Mouse (Mus musculus): ENCODE data around the gene Rrp12.
A peak's percentile ranks its signal among the peaks of the same experiment; 100 is the strongest.
"Not testable (repeated sequence)": the region's sequence is repeated elsewhere in the genome, so short reads cannot be mapped to it uniquely, and the experiment has no call there.

Gene Rrp12

DNA sequence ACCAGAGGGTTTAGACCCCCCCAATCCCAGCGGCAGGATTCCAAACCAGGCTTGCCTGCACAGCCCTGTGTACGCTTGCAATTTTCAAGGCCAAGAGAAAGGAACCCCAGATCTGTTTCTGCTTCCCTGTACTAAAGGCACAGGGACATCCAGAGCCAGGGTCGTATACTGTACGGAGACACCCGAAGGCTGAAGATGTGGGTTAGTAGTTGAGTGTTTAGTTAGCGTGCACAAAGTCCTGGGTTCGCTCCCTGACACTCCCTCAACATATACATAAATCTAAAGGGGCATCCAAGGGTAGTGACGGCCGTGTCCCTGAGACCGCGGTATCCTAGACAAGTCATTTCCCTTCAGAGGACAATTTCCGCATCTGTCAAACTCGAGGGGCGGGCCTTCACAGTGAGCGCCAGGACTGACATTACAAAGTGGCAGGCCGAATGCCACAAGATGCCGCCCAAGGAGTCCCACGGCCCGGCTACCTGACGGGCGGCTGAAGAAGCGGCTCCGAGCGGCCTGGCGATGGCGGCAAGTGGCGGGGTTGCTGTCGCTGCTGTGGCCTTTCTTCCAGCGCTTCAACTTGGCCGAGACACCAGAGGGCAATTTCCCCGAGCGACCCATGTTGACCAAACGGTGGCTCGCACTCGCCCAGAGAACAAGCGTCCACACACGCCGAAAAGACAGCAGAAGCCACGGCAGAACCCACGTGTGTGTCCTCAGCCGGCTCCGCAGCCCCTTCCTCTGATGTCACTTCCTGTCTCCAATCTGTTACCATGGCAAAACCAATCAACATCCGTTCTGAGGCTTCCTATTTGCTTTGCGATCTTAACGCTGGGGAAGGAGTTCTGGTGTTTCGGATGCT is at the start of gene Rrp12:
Gene Rrp12, minus strand, starts transcription at position 714 of the 859 bp plus-strand sequence.
- DNase-seq: peak; percentile 92

GRCm38 (mm10) chr19:41943841-41944240 is 47.9 kb upstream of the Rrp12 start:
- no peak for DNase-seq

- DNase-seq: no peak
These were observed 42.6 kb upstream of the Rrp12 start for GRCm38 (mm10) chr19:41938539-41938938.

- DNase-seq: no peak
These were observed 39.9 kb upstream of the Rrp12 start for GRCm38 (mm10) chr19:41935921-41936320.

- no peak for DNase-seq
These were observed 38.2 kb upstream of the Rrp12 start for GRCm38 (mm10) chr19:41934124-41934523.

GRCm38 (mm10) chr19:41933179-41934086 is 37.5 kb upstream of the Rrp12 start, which contains the start of the genes Exosc1 and Zdhhc16:
Gene Exosc1, minus strand, starts transcription at chr19:41933423.
Gene Zdhhc16, plus strand, starts transcription at chr19:41933480.
- DNase-seq: peak; percentile 99

- no peak for DNase-seq
These were observed 36.7 kb upstream of the Rrp12 start for GRCm38 (mm10) chr19:41932686-41933085.

DNA sequence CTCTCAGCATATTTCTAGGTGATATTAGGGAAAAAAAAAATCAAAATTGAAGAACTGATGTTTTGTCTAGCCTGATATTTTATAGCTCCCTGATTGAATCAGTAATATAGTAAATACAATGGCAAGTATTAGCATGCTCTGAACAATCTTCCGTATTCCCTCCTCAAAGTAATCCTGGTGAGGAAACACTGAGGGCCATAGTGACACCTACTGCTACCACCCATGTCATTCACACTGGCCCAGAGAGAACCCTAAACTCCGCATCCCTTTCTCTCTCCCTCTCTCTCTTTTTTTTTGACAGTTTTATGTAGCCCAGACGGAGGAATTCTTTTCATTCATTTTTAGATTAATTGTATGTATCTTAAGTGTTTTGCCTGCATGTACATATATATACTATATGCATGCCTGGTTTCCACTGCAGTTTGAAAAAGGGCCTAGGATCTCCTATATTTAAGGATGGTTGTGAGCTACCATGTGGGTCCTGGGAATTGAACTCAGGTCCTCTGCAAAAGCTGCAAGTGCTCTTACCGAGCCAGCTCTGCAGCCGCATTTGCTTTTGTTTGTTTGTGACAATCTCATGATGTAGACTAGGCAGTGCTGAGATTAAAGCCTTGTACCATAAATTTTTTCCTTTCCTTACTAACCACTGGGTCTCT is 24.6 kb upstream of the Rrp12 start:
- DNase-seq: no peak

DNA sequence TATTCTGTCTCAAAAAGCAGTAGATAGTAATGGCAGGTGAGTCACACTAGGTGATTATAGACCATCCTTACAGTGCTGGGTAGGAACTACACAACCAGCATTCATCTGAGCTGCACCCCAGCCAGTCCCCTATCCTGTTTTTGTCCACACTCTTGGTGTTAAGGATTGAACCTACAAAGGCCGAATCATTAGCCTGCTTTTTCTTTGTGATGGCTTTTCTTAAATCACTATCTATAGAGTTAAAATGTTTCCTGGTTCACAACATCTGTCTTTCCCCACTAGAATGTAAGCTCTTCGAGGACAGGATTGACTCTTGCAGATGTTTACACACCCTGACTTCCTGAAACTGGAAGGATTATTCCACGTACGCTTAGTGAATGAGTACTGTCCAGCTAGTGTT is 23.5 kb upstream of the Rrp12 start:
- no peak for DNase-seq

GRCm38 (mm10) chr19:41916853-41917252 is 20.9 kb upstream of the Rrp12 start:
- no peak for DNase-seq

- no peak for DNase-seq
These were observed 19.3 kb upstream of the Rrp12 start for GRCm38 (mm10) chr19:41915294-41915693.

GRCm38 (mm10) chr19:41914592-41914882 is 18.6 kb upstream of the Rrp12 start:
- not testable (repeated sequence) for DNase-seq

DNA sequence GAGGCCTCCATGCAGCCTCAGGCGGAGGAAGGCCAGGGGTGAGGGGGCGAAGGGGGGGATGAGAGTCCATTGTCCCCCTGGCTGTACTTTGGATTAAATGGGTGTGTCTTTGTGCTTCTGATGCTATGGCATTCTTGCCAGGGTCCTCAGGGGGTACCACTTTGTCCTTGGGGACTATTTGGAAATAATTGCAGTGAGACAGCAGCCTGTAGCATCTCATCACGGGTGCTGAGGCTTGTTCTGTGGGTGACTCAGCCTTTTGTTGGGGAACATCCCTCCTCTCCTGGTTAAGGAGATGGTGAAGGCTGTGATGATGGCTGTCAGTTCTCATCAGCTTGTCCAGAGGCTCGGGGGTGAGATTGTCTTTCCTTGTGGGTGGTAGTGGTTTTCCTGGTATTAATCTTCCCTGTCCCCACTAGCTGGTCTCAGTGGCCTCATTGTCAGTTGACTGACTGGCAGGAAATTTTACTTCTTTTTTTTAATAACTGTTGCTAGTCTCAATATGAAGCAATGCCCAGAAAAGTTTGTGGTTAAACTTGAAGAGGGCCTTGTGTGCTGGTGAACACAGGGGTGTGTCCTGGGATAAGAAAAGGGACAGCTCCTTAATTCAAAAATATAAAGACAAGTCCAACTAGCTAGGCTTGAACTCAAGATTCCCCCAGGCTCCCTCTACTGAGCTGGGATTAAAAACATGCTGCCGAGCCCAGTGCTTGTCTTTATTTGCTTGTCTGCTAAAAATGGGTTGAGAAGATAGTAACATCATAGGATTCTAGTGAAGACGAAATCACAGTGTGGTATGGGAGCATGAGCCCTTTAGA is 18.0 kb upstream of the Rrp12 start:
- no peak for DNase-seq

- peak; percentile 34 for DNase-seq
These were observed 16.4 kb upstream of the Rrp12 start for GRCm38 (mm10) chr19:41912121-41913080.

- DNase-seq: peak; percentile 97
These were observed 15.5 kb upstream of the Rrp12 start, which contains the start of gene Pgam1 for GRCm38 (mm10) chr19:41911178-41912073. Gene Pgam1, plus strand, starts transcription at chr19:41911923.

DNA sequence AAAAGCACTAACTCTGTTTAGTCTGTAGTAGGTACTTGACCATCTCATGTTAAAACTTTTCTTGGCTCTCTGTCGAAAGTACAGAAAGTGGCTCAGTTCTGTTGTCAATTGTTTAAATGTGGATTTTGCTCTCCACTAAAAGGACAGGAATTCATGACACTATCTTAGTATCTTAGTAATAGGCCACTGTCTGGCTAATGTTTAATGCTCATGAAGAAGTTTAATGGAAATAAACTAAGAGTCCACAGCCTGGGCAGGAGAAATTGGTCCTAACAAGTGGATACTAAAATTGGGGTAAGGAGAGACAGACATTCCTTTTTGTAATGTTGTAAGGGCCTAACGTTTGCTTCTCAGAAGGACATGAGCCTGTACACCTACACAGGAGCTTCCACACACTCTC is 14.4 kb upstream of the Rrp12 start:
- no peak for DNase-seq

DNA sequence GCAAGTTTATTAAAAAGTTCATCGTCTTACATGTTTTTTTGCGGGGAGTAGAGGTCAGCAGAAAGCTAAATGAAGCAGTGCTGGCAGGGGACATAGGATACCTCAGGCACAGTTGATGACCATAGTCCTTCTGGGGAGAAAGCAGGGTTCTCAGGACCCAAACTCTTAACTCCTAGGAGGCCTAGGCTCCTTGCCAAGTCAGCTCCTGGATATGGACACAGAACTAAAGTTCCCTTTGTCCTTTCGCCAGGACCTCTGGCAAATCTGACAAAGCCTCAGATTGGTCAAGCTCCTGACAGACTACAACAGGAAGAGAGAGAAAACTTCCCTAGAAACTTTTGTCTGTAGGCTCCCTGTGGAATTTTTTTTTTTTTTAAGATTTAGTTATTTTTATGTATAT is 12.8 kb upstream of the Rrp12 start:
- DNase-seq: no peak

GRCm38 (mm10) chr19:41907079-41907760 is 11.2 kb upstream of the Rrp12 start:
- no peak for DNase-seq
